Mouse (Mus musculus) ES-Bruce4 (cell line): ENCODE measurements around the gene Atp5h.

Source experiments
- CTCF ChIP-seq: IDR thresholded peaks from one replicate; pipeline ENCODE4 v1.8.1; 2011; ENCODE audit warnings: low read depth, low read length
- EP300 ChIP-seq: IDR thresholded peaks from 2 replicates; pipeline ENCODE4 v1.6.1; 2011; ENCODE audit warnings: low read depth, low read length; ENCODE audit not compliant: insufficient read depth
- POLR2A ChIP-seq: IDR thresholded peaks from one replicate; pipeline ENCODE4 v1.8.1; 2011; ENCODE audit warnings: low read length; ENCODE audit not compliant: insufficient read depth

- no peak for TF ChIP-seq CTCF
- no peak for TF ChIP-seq POLR2A
- TF ChIP-seq EP300, result no peak
Measured at GRCm38 (mm10) chr11:115423091-115423490, 3.3 kb upstream of the Atp5h start.
